Mouse (Mus musculus) myocyte (in vitro differentiated cells): ENCODE measurements at regions not wholly inside any gene's neighbourhood (a gene's known extent, or its start where the extent isn't known, plus 50 kb on each side); places are given as distances from the start of the nearest gene placed in this dataset.

Experiments used
- POLR2A ChIP-seq: IDR thresholded peaks from one replicate; pipeline ENCODE4 v1.6.1; 2011; ENCODE audit warnings: low read depth, mild to moderate bottlenecking, control low read depth, moderate library complexity; ENCODE audit not compliant: insufficient read length
- POLR2AphosphoS2 ChIP-seq: IDR thresholded peaks from one replicate; pipeline ENCODE4 v1.6.1; 2011; ENCODE audit warnings: low read depth, control low read depth; ENCODE audit not compliant: insufficient read length
- TCF3 ChIP-seq: IDR thresholded peaks from one replicate; pipeline ENCODE4 v1.6.1; 2011; ENCODE audit warnings: low read depth, control low read depth; ENCODE audit not compliant: insufficient read length
- USF1 ChIP-seq: IDR thresholded peaks from one replicate; pipeline ENCODE4 v1.6.1; 2011; ENCODE audit warnings: low read depth, mild to moderate bottlenecking, control low read depth, moderate library complexity

- TF ChIP-seq POLR2AphosphoS2 (no peak), USF1 (no peak), POLR2A (no peak), TCF3 (no peak)
Observed at GRCm38 (mm10) chr13:102176456-102176855, 408.4 kb upstream of the Pik3r1 start.
